Mouse (Mus musculus) ES-Bruce4 (cell line): ENCODE data around the gene Myod1.

Experiments
- CTCF ChIP-seq: IDR thresholded peaks from one replicate; pipeline ENCODE4 v1.8.1; 2011; ENCODE audit warnings: low read depth, low read length
- POLR2A ChIP-seq: IDR thresholded peaks from one replicate; pipeline ENCODE4 v1.8.1; 2011; ENCODE audit warnings: low read length; ENCODE audit not compliant: insufficient read depth

GRCm38 (mm10) chr7:46380625-46381024, 4.4 kb downstream of the Myod1 start:
- TF ChIP-seq CTCF (peak; percentile 45), POLR2A (no peak)
